Mouse (Mus musculus) hindbrain, embryonic 12.5 days (tissue): ENCODE measurements at regions not wholly inside any gene's neighbourhood (a gene's known extent, or its start where the extent isn't known, plus 50 kb on each side); places are given as distances from the start of the nearest gene placed in this dataset.

Experiments used
- ATAC-seq: fragments of 200-750 bp; cut with Nextera tagmentation; 2 replicates; pipeline ENCODE4 v1.8.0; 2017; ENCODE audit warnings: moderate TSS enrichment; ENCODE audit not compliant: low FRiP score
- H3K27ac ChIP-seq: fragments of 300-500 bp; sonication (generic); 2 replicates; pipeline ENCODE4 v1.5.1; 2016; ENCODE audit warnings: mild to moderate bottlenecking
- H3K27me3 ChIP-seq: fragments of 300-500 bp; sonication (generic); 2 replicates; pipeline ENCODE4 v1.6.1; 2016; ENCODE audit warnings: mild to moderate bottlenecking
- H3K36me3 ChIP-seq: fragments of 300-500 bp; sonication (generic); 2 replicates; pipeline ENCODE4 v1.6.1; 2016; ENCODE audit warnings: mild to moderate bottlenecking
- H3K4me1 ChIP-seq: fragments of 300-500 bp; sonication (generic); 2 replicates; pipeline ENCODE4 v1.6.1; 2016
- H3K4me2 ChIP-seq: fragments of 300-500 bp; sonication (generic); replicated peaks from 2 replicates; pipeline ENCODE4 v1.6.1; 2016; ENCODE audit warnings: mild to moderate bottlenecking
- H3K4me3 ChIP-seq: fragments of 300-500 bp; sonication (generic); 2 replicates; pipeline ENCODE4 v1.5.1; 2016; ENCODE audit warnings: mild to moderate bottlenecking
- H3K9ac ChIP-seq: fragments of 300-500 bp; sonication (generic); 2 replicates; pipeline ENCODE4 v1.6.1; 2016; ENCODE audit warnings: mild to moderate bottlenecking, moderate library complexity
- H3K9me3 ChIP-seq: fragments of 300-500 bp; sonication (generic); replicated peaks from 2 replicates; pipeline ENCODE4 v1.6.1; 2016; ENCODE audit warnings: mild to moderate bottlenecking
- WGBS: fragments of 180-500 bp; shearing (Covaris S2); methylation state at CpG from one replicate; pipeline ENCODE4 v1.1.7; 2016; 5-methylcytosine and 5-hydroxymethylcytosine counted together

DNA sequence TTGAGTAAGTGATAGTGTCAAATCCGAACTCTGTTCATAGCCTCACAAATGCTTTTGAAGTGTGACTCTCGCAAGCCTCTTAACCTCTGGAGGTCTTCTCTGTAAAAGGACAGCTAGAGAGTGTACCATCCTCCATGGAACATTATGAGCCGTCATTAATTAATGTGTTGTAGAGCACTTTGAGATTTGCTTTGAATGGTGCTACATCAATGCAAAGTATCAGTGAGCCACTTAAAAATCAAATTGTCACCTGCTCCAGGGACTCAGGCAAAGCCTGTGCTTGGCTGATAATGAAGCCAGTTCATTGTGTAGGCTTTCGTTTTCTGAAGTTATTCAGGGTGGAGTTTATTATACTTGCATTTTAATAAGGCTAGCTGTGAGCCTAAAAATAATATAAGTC lies 801.8 kb upstream of the B3galt2 start:
- no peaks in the 10 kb centered on the region for H3K27me3 ChIP-seq
- no peak overlapping the region for H3K4me3 ChIP-seq
- no peak overlapping the region for H3K9ac ChIP-seq
- no peaks in the 10 kb centered on the region for H3K36me3 ChIP-seq
- H3K27ac ChIP-seq = no peak overlapping the region
- no peaks in the 10 kb centered on the region for H3K4me1 ChIP-seq
- no peak overlapping the region for H3K4me2 ChIP-seq
- 77% methylated on average over 4 of the region's 4 CpGs for WGBS
- H3K9me3 ChIP-seq = no peaks in the 10 kb centered on the region
- no peak for ATAC-seq

DNA sequence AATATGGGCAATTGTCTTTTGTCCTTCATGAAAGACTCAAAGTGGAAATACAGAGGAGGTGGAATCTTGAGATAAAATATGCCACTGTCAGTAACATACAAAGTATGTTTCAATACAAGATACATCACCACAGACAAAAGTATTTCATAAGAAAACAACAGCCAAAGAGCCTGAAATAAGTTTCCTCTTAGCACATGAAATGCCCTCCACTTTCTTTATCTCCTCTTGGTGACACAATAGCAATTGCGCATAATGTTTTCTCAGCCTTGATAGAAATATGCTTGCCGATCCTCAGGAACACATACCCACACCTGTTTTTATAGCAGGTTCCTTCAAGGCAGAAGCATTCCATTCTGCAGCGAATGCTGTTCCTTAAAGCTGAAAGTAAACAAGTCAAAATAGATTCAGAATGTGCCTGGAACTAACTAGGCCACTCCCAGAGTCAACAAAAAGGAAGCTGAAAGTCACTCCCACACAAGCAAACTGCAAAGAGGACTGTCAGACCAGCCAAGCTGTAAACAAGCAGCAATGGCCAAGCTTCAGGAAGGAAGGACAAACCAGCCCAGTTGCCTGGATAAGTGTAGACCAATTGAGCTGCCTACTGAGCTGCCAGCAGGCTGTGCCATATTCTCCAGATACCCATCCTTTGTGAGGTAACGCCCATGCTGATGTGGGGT lies 773.3 kb upstream of the B3galt2 start:
- WGBS = 75% methylated on average over 4 of the region's 4 CpGs
- Histone ChIP-seq H3K9me3 (0 out of 2 replicates have a peak, but pooled peaks cover 3% of the 10 kb centered on the region), H3K9ac (no peak overlapping the region), H3K4me2 (no peak overlapping the region), H3K27me3 (no peaks in the 10 kb centered on the region), H3K4me1 (no peaks in the 10 kb centered on the region), H3K27ac (no peak overlapping the region), H3K4me3 (no peak overlapping the region), H3K36me3 (no peaks in the 10 kb centered on the region)
- ATAC-seq = no peak

DNA sequence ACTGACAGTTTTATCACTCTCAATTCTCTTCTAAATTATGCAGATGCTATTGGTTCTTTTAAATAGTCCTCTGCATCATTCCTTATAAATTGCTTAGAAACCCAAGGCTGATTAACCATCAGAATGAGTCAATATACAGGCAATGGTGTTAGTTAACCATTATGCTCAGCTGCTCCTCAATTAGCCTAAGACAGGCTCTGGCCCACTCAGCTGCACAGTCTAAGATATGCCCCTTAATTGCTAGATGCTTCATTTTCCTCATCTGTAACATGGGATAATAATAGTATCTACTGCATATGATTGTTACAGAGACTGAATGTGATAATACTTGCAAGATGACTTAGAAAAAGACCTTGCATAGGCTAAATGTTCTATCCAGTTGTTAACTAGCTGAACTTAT lies 748.6 kb upstream of the B3galt2 start:
- H3K9me3 ChIP-seq = no peaks in the 10 kb centered on the region
- no peak for ATAC-seq
- no peaks in the 10 kb centered on the region for H3K36me3 ChIP-seq
- no peaks in the 10 kb centered on the region for H3K27me3 ChIP-seq
- no peak overlapping the region for H3K9ac ChIP-seq
- no peak overlapping the region for H3K27ac ChIP-seq
- no peak overlapping the region for H3K4me3 ChIP-seq
- H3K4me2 ChIP-seq = no peak overlapping the region
- H3K4me1 ChIP-seq = no peaks in the 10 kb centered on the region

DNA sequence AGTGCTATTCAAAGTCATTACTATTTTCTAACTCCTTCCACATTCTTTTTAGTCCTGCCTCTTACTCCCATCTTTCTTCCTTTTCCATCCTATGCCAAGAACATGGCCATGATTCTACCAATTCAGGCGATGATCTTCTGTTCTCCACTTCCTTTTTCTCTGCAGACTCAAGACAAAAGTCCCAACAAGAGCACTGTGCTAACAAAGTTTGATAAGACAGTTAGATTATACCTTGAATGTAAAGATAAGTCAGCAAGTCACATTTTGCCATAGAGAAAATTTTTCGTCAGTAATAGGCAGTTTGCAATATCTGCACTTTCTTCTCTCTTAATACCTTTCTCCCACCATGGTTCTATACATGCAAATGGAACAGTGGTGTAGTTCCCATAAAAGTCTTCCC lies 747.3 kb upstream of the B3galt2 start:
- no peak overlapping the region for H3K4me2 ChIP-seq
- whole genome bisulfite sequencing = 92% methylated on average over 2 of the region's 2 CpGs
- no peak for ATAC-seq

DNA sequence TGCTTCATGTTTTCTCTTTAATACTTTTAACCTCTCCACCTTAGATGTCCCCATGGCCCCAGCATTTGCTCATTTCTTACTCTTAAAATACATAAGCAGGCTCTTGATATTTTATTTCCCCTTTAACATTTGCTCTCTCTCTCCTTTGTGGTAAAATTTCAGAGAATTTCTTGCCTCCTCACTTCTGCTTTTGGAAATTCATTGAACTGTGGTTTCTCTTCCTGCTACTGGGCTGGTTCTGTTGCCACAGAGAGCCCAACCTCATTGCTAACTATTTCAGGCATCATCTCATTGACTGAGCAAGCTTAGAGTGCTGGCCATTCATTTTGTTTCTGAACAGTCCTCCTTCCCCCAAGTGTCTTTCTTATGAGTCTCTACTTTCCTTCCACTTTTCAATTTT lies 746.3 kb upstream of the B3galt2 start:
- no peak for ATAC-seq
- Histone ChIP-seq H3K36me3 (no peaks in the 10 kb centered on the region), H3K27me3 (no peaks in the 10 kb centered on the region), H3K4me1 (no peaks in the 10 kb centered on the region), H3K27ac (no peak overlapping the region), H3K9me3 (no peaks in the 10 kb centered on the region), H3K9ac (no peak overlapping the region), H3K4me2 (no peak overlapping the region), H3K4me3 (no peak overlapping the region)

More for the DNA sequence above, 747.3 kb upstream of the B3galt2 start:
- Histone ChIP-seq H3K4me1 (no peaks in the 10 kb centered on the region), H3K27ac (no peak overlapping the region), H3K9ac (no peak overlapping the region), H3K4me3 (no peak overlapping the region), H3K27me3 (no peaks in the 10 kb centered on the region), H3K9me3 (no peaks in the 10 kb centered on the region), H3K36me3 (no peaks in the 10 kb centered on the region)

DNA sequence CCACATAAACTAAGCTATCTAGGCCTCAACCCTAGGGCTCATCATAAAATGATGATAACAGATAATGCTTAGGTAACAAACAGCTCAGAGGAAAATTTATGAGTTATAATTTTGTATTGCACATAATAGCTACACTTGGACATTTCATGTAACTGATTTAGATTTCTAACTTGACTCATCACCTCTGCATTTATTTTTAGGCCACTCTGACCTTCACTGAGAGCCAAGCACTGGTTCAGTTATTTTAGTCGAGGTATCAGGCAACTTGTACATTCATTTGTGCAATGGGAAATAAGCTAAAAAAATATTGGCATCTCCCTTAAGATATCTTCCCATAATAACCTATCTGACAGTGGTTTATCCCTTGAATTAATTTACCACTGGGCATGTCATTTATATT lies 745.4 kb upstream of the B3galt2 start:
- no peaks in the 10 kb centered on the region for H3K27me3 ChIP-seq
- H3K27ac ChIP-seq = no peak overlapping the region
- no peaks in the 10 kb centered on the region for H3K4me1 ChIP-seq
- no peak for ATAC-seq
- no peak overlapping the region for H3K9ac ChIP-seq
- no peak overlapping the region for H3K4me3 ChIP-seq
- 66% methylated on average over 1 of the region's 1 CpGs for WGBS
- H3K4me2 ChIP-seq = no peak overlapping the region
- no peaks in the 10 kb centered on the region for H3K36me3 ChIP-seq
- no peaks in the 10 kb centered on the region for H3K9me3 ChIP-seq

DNA sequence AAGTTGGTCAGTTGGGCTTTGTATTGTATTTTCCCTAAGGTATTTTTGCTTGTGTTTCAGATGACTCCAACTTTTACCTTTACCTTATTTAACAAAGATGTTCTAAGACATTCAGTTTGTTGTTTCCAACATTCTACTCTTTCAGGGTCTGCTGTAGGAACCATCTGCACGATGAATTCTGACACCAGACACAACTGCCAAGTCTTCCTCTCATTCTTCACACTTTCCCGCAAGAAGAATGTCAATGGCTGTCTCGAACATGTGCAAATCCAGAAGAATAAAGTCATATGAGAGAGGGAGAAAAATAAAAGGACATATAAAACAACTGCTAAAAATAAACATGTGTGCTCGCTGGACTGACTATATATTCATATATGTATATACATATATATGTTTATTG lies 730.6 kb upstream of the B3galt2 start:
- Histone ChIP-seq H3K4me3 (no peak overlapping the region), H3K27me3 (no peaks in the 10 kb centered on the region), H3K4me1 (no peaks in the 10 kb centered on the region), H3K9ac (no peak overlapping the region), H3K9me3 (no peaks in the 10 kb centered on the region), H3K4me2 (no peak overlapping the region), H3K36me3 (no peaks in the 10 kb centered on the region), H3K27ac (no peak overlapping the region)
- no peak for ATAC-seq
- WGBS = 90% methylated on average over 4 of the region's 4 CpGs

DNA sequence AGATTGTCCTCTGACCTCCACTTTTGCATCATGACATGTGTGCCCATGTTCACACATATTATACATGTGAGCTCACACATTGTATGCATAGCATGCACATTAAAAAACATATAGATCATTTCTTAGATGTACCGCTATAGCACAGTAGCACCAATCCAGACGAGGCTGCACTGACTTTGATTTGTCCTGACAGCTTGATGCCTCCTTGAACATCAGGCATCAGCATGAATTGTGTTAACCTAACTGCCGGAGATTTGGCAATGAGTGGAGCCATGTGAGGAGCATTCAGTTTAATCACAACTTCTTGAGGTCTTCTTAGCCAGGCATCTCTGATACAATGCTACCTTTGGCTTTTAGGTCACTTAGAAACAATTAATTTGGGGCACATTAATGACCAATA lies 683.8 kb upstream of the B3galt2 start:
- no peak overlapping the region for H3K27ac ChIP-seq
- H3K27me3 ChIP-seq = no peaks in the 10 kb centered on the region
- no peak for ATAC-seq
- H3K9me3 ChIP-seq = no peaks in the 10 kb centered on the region
- H3K4me2 ChIP-seq = no peak overlapping the region
- no peak overlapping the region for H3K9ac ChIP-seq
- WGBS = 82% methylated on average over 3 of the region's 3 CpGs
- no peak overlapping the region for H3K4me3 ChIP-seq
- no peaks in the 10 kb centered on the region for H3K4me1 ChIP-seq
- H3K36me3 ChIP-seq = no peaks in the 10 kb centered on the region

DNA sequence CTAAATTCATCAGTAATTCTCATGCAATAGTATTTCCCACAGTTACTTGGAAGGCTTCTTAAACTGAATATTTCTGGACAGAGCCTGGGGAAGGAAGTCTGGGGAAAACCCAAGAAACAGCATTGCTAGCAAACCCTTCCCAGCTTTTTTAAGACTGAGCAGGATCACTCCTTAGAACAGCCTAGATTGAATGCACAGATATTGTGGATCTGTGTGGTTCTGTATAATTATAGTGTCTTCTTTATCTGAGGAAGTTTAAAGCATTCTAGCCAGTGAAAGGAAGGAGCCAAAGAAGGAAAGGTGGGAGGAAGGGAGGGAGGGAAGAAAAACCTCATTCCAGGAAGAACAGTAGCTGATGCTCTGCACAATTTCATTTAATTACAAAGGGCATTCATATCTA lies 669.0 kb upstream of the B3galt2 start:
- Histone ChIP-seq H3K27ac (no peak overlapping the region), H3K9me3 (no peaks in the 10 kb centered on the region), H3K4me1 (no peaks in the 10 kb centered on the region), H3K9ac (no peak overlapping the region), H3K4me3 (no peak overlapping the region), H3K27me3 (no peaks in the 10 kb centered on the region), H3K36me3 (no peaks in the 10 kb centered on the region), H3K4me2 (no peak overlapping the region)
- no peak for ATAC-seq

DNA sequence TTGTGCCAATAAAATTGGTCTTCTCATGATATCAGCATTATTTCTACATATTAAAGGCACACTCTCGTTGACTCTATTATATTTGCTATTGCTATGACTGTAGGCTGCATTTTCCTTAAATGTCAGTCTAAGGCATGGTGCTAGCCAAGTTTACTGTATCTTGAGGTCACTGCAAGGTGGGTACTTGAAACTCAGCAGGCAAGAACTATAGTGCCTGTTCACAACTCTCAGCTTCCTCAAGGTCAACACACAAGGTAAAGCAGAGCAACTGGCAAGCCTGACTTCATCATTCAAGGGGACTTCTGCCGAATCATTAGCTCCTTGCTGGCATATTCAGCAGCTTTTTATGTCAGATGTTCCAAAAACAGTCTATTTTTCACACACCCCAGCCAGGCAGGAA lies 667.1 kb upstream of the B3galt2 start:
- H3K9ac ChIP-seq = no peak overlapping the region
- H3K4me1 ChIP-seq = no peaks in the 10 kb centered on the region
- no peak overlapping the region for H3K4me3 ChIP-seq
- H3K27ac ChIP-seq = no peak overlapping the region
- H3K27me3 ChIP-seq = no peaks in the 10 kb centered on the region
- no peaks in the 10 kb centered on the region for H3K36me3 ChIP-seq
- WGBS = 87% methylated on average over 2 of the region's 2 CpGs
- ATAC-seq = no peak
- no peaks in the 10 kb centered on the region for H3K9me3 ChIP-seq
- H3K4me2 ChIP-seq = no peak overlapping the region

DNA sequence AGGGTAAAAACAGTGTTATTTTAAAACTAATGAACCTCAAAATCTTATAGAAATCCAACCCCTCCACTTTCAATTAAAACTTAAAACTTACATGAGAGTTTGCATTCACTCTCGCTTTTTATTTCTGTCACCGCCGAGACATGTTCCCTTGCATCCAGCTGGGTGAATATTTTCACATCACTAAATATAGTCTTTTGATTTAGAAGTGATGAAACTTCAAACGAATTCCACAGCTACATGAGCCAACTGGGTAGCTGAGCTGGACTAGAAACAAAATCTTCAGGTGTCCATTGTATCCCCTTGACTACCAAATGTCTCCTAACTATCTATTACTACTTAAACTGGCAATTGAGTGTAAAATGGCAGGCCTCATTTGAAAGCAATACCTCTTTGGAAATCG lies 657.5 kb upstream of the B3galt2 start:
- no peak overlapping the region for H3K27ac ChIP-seq
- 84% methylated on average over 5 of the region's 5 CpGs for WGBS
- no peaks in the 10 kb centered on the region for H3K27me3 ChIP-seq
- no peak for ATAC-seq
- no peaks in the 10 kb centered on the region for H3K4me1 ChIP-seq
- H3K36me3 ChIP-seq = no peaks in the 10 kb centered on the region
- no peak overlapping the region for H3K9ac ChIP-seq
- H3K4me2 ChIP-seq = no peak overlapping the region
- no peak overlapping the region for H3K4me3 ChIP-seq
- H3K9me3 ChIP-seq = no peaks in the 10 kb centered on the region

DNA sequence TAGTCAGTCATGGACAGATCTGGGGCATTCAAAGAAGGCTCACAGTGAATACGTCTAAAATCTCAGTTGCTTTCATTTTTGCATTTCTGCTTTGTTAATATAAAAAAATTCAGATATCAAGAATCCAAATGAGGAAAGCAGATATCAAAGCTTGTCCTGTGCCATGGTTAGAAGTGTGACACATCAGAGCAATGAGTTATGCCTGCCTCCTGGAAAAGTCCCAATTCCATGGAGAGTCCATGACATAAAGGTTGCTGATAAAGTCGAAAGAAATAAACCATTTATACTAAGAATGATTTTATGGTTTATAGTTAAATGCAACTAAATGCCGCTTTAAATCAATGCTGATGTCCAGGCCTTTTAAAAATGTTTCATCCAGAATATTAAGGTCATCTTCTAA lies 656.8 kb upstream of the B3galt2 start:
- Histone ChIP-seq H3K27ac (no peak overlapping the region), H3K36me3 (no peaks in the 10 kb centered on the region), H3K4me2 (no peak overlapping the region), H3K4me1 (no peaks in the 10 kb centered on the region), H3K9me3 (no peaks in the 10 kb centered on the region), H3K27me3 (no peaks in the 10 kb centered on the region), H3K9ac (no peak overlapping the region), H3K4me3 (no peak overlapping the region)
- no peak for ATAC-seq
- 86% methylated on average over 3 of the region's 3 CpGs for WGBS

DNA sequence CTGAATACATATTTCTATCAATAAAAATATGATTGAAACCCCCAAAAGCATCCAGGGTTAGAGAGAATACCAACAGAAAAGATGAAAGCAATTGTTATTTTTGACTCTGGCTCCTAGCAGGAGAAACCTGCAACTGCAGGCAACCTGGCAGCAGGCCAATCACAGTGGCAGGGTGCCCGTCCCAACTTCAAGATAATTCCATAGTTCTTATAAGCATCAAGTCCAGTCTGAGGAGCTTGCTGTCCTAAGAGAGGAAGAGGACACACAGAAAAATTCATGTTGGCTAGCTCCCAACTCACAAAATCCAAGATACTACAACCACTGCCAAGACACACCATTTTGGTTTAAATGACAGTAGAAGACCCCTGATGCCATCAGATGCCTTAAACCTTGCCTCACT lies 654.9 kb upstream of the B3galt2 start:
- Histone ChIP-seq H3K4me1 (no peaks in the 10 kb centered on the region), H3K4me2 (no peak overlapping the region), H3K36me3 (no peaks in the 10 kb centered on the region), H3K27me3 (no peaks in the 10 kb centered on the region), H3K9me3 (no peaks in the 10 kb centered on the region), H3K27ac (no peak overlapping the region), H3K9ac (no peak overlapping the region), H3K4me3 (no peak overlapping the region)
- no peak for ATAC-seq
- WGBS = 75% methylated on average over 1 of the region's 1 CpGs
